Mouse (Mus musculus): ENCODE data around the gene Sult6b2. TPM values are rescaled to one million over a fixed set of nuclear protein-coding genes. Genes with fewer than 3 reads are reported as not detected.
A peak's percentile ranks its signal among the peaks of the same experiment; 100 is the strongest.

Gene Sult6b2
- polyA plus RNA-seq, 1 experiment from 2014 or later: not detected

GRCm38 (mm10) chr6:142831706-142832105, 27.4 kb upstream of the Sult6b2 start:
- no peaks in the 10 kb centered on the region for H3K9me3 ChIP-seq (replicated peaks)
- H3K27ac ChIP-seq: no peak overlapping the region
- H3K4me3 ChIP-seq: no peak overlapping the region
- DNase-seq (ENCODE audit: low spot score): no peak
- H3K27me3 ChIP-seq (ENCODE audit: low read depth, poor library complexity, severe bottlenecking): no peaks in the 10 kb centered on the region
- H3K4me1 ChIP-seq: no peaks in the 10 kb centered on the region
- H3K36me3 ChIP-seq: no peaks in the 10 kb centered on the region
- WGBS: 58% methylated on average over 3 of the region's 3 CpGs

GRCm38 (mm10) chr6:142831243-142831642, 26.9 kb upstream of the Sult6b2 start:
- no peaks in the 10 kb centered on the region for H3K4me1 ChIP-seq
- H3K36me3 ChIP-seq: no peaks in the 10 kb centered on the region
- no peak for DNase-seq (ENCODE audit: low spot score)
- H3K27me3 ChIP-seq (ENCODE audit: low read depth, poor library complexity, severe bottlenecking): no peaks in the 10 kb centered on the region
- H3K27ac ChIP-seq: no peak overlapping the region
- 26% methylated on average over 8 of the region's 8 CpGs for whole genome bisulfite sequencing
- H3K4me3 ChIP-seq: no peak overlapping the region
- H3K9me3 ChIP-seq (replicated peaks): no peaks in the 10 kb centered on the region

- Histone ChIP-seq H3K36me3 (no peaks in the 10 kb centered on the region), H3K9me3 (replicated peaks) (no peaks in the 10 kb centered on the region), H3K27ac (no peak overlapping the region), H3K4me3 (no peak overlapping the region), H3K4me1 (no peaks in the 10 kb centered on the region), H3K27me3 (ENCODE audit: low read depth, poor library complexity, severe bottlenecking) (no peaks in the 10 kb centered on the region)
- WGBS: 95% methylated on average over 3 of the region's 3 CpGs
- no peak for DNase-seq (ENCODE audit: low spot score)
These were observed 25.9 kb upstream of the Sult6b2 start for GRCm38 (mm10) chr6:142830221-142830620.

- H3K36me3 ChIP-seq: no peaks in the 10 kb centered on the region
- H3K27me3 ChIP-seq (ENCODE audit: low read depth, poor library complexity, severe bottlenecking): no peaks in the 10 kb centered on the region
- WGBS: 88% methylated on average over 5 of the region's 5 CpGs
- no peak overlapping the region for H3K4me3 ChIP-seq
- H3K27ac ChIP-seq: no peak overlapping the region
- DNase-seq (ENCODE audit: low spot score): no peak
- no peaks in the 10 kb centered on the region for H3K4me1 ChIP-seq
- no peaks in the 10 kb centered on the region for H3K9me3 ChIP-seq (replicated peaks)
These were observed 21.1 kb upstream of the Sult6b2 start for GRCm38 (mm10) chr6:142825449-142825848.

GRCm38 (mm10) chr6:142823008-142823787, 18.9 kb upstream of the Sult6b2 start:
- no peak overlapping the region for H3K4me3 ChIP-seq
- H3K4me1 ChIP-seq: no peaks in the 10 kb centered on the region
- no peaks in the 10 kb centered on the region for H3K36me3 ChIP-seq
- no peaks in the 10 kb centered on the region for H3K27me3 ChIP-seq (ENCODE audit: low read depth, poor library complexity, severe bottlenecking)
- H3K27ac ChIP-seq: no peak overlapping the region
- 38% methylated on average over 5 of the region's 5 CpGs for WGBS
- DNase-seq (ENCODE audit: low spot score): no peak
- H3K9me3 ChIP-seq (replicated peaks): no peaks in the 10 kb centered on the region

GRCm38 (mm10) chr6:142818306-142818705, 14.0 kb upstream of the Sult6b2 start:
- H3K27ac ChIP-seq: no peak overlapping the region
- no peaks in the 10 kb centered on the region for H3K27me3 ChIP-seq (ENCODE audit: low read depth, poor library complexity, severe bottlenecking)
- 93% methylated on average over 10 of the region's 10 CpGs for WGBS
- DNase-seq (ENCODE audit: low spot score): no peak
- H3K36me3 ChIP-seq: no peaks in the 10 kb centered on the region
- peaks cover 2% of the 10 kb centered on the region; the same call in 1 of the 2 replicates for H3K4me1 ChIP-seq
- H3K4me3 ChIP-seq: no peak overlapping the region
- no peaks in the 10 kb centered on the region for H3K9me3 ChIP-seq (replicated peaks)

- no peaks in the 10 kb centered on the region for H3K9me3 ChIP-seq (replicated peaks)
- 80% methylated on average over 3 of the region's 3 CpGs for WGBS
These were observed 11.2 kb upstream of the Sult6b2 start for GRCm38 (mm10) chr6:142815513-142815912.

GRCm38 (mm10) chr6:142814495-142814921, 10.2 kb upstream of the Sult6b2 start:
- Histone ChIP-seq H3K4me3 (peak overlapping the region; percentile 47), H3K27ac (peak overlapping the region; percentile 67; the same call in 1 of the 2 replicates), H3K4me1 (peaks cover 2% of the 10 kb centered on the region; the same call in 1 of the 2 replicates), H3K9me3 (replicated peaks) (no peaks in the 10 kb centered on the region), H3K36me3 (no peaks in the 10 kb centered on the region), H3K27me3 (ENCODE audit: low read depth, poor library complexity, severe bottlenecking) (0 out of 2 replicates have a peak, but pooled peaks cover 4% of the 10 kb centered on the region)
- DNase-seq (ENCODE audit: low spot score): peak; percentile 92
- WGBS: 7% methylated on average over 15 of the region's 15 CpGs

More at GRCm38 (mm10) chr6:142815513-142815912, 11.2 kb upstream of the Sult6b2 start:
- H3K27me3 ChIP-seq (ENCODE audit: low read depth, poor library complexity, severe bottlenecking): 0 out of 2 replicates have a peak, but pooled peaks cover 4% of the 10 kb centered on the region
- H3K4me3 ChIP-seq: no peak overlapping the region
- no peak overlapping the region for H3K27ac ChIP-seq
- no peak for DNase-seq (ENCODE audit: low spot score)
- peaks cover 2% of the 10 kb centered on the region; the same call in 1 of the 2 replicates for H3K4me1 ChIP-seq
- H3K36me3 ChIP-seq: no peaks in the 10 kb centered on the region

- DNase-seq (ENCODE audit: low spot score): peak; percentile 29
- H3K4me1 ChIP-seq: peaks cover 2% of the 10 kb centered on the region; the same call in 1 of the 2 replicates
- H3K27ac ChIP-seq: no peak overlapping the region
- no peaks in the 10 kb centered on the region for H3K36me3 ChIP-seq
- 0 out of 2 replicates have a peak, but pooled peaks cover 4% of the 10 kb centered on the region for H3K27me3 ChIP-seq (ENCODE audit: low read depth, poor library complexity, severe bottlenecking)
- no peaks in the 10 kb centered on the region for H3K9me3 ChIP-seq (replicated peaks)
- WGBS: 71% methylated on average over 10 of the region's 10 CpGs
- H3K4me3 ChIP-seq: peak overlapping the region; percentile 47
These were observed 9.7 kb upstream of the Sult6b2 start for GRCm38 (mm10) chr6:142814011-142814410.

GRCm38 (mm10) chr6:142812969-142813368, 8.7 kb upstream of the Sult6b2 start:
- DNase-seq (ENCODE audit: low spot score): peak; percentile 17
- no peak overlapping the region for H3K27ac ChIP-seq
- H3K9me3 ChIP-seq (replicated peaks): no peaks in the 10 kb centered on the region
- H3K4me1 ChIP-seq: peaks cover 2% of the 10 kb centered on the region; the same call in 1 of the 2 replicates
- H3K4me3 ChIP-seq: no peak overlapping the region
- 0 out of 2 replicates have a peak, but pooled peaks cover 4% of the 10 kb centered on the region for H3K27me3 ChIP-seq (ENCODE audit: low read depth, poor library complexity, severe bottlenecking)
- WGBS: 85% methylated on average over 5 of the region's 5 CpGs
- no peaks in the 10 kb centered on the region for H3K36me3 ChIP-seq

GRCm38 (mm10) chr6:142810239-142810638, 5.9 kb upstream of the Sult6b2 start:
- Histone ChIP-seq H3K27me3 (ENCODE audit: low read depth, poor library complexity, severe bottlenecking) (0 out of 2 replicates have a peak, but pooled peaks cover 4% of the 10 kb centered on the region), H3K27ac (no peak overlapping the region), H3K9me3 (replicated peaks) (no peaks in the 10 kb centered on the region), H3K36me3 (no peaks in the 10 kb centered on the region), H3K4me3 (no peak overlapping the region), H3K4me1 (peaks cover 2% of the 10 kb centered on the region; the same call in 1 of the 2 replicates)
- no peak for DNase-seq (ENCODE audit: low spot score)
- WGBS: 70% methylated on average over 6 of the region's 6 CpGs

- 38% methylated on average over 6 of the region's 6 CpGs for WGBS
- Histone ChIP-seq H3K36me3 (no peaks in the 10 kb centered on the region), H3K9me3 (replicated peaks) (no peaks in the 10 kb centered on the region), H3K27ac (no peak overlapping the region), H3K27me3 (ENCODE audit: low read depth, poor library complexity, severe bottlenecking) (0 out of 2 replicates have a peak, but pooled peaks cover 4% of the 10 kb centered on the region), H3K4me1 (no peaks in the 10 kb centered on the region), H3K4me3 (no peak overlapping the region)
- DNase-seq (ENCODE audit: low spot score): no peak
These were observed 5.2 kb upstream of the Sult6b2 start for GRCm38 (mm10) chr6:142809373-142810098.

- 91% methylated on average over 4 of the region's 4 CpGs for WGBS
- H3K9me3 ChIP-seq (replicated peaks): no peaks in the 10 kb centered on the region
These were observed 2.0 kb upstream of the Sult6b2 start for GRCm38 (mm10) chr6:142806326-142806725.

More at GRCm38 (mm10) chr6:142806326-142806725, 2.0 kb upstream of the Sult6b2 start:
- Histone ChIP-seq H3K4me3 (no peak overlapping the region), H3K27ac (no peak overlapping the region), H3K4me1 (no peaks in the 10 kb centered on the region; the same call in 1 of the 2 replicates), H3K27me3 (ENCODE audit: low read depth, poor library complexity, severe bottlenecking) (no peaks in the 10 kb centered on the region), H3K36me3 (no peaks in the 10 kb centered on the region)
- no peak for DNase-seq (ENCODE audit: low spot score)

Data from limb, embryonic 10.5 days (tissue).